Mouse (Mus musculus) liver, postnatal 0 days (tissue): ENCODE data around the gene Uck2. TPM values are rescaled to one million over a fixed set of nuclear protein-coding genes. Genes with fewer than 3 reads are reported as not detected.
A peak's percentile ranks its signal among the peaks of the same experiment; 100 is the strongest.

ENCODE experiments used
- ATAC-seq: fragments of 200-750 bp; cut with Nextera tagmentation; 2 replicates; pipeline ENCODE4 v1.8.0; 2017; ENCODE audit warnings: mild to moderate bottlenecking, moderate library complexity
- DNase-seq: peaks from one replicate; pipeline ENCODE4 v3.0.0-alpha.2; 2016
- H3K27ac ChIP-seq: fragments of 300-500 bp; sonication (generic); 2 replicates; pipeline ENCODE4 v1.5.1; 2014; ENCODE audit warnings: antibody characterized with exemption, moderate library complexity, mild to moderate bottlenecking, low read depth
- H3K27me3 ChIP-seq: fragments of 300-500 bp; sonication (generic); 2 replicates; pipeline ENCODE4 v1.6.1; 2014; ENCODE audit warnings: low read length, control low read depth, mixed read lengths; ENCODE audit not compliant: insufficient read depth
- H3K36me3 ChIP-seq: fragments of 300-500 bp; sonication (generic); replicated peaks from 2 replicates; pipeline ENCODE4 v1.6.1; 2014; ENCODE audit warnings: mild to moderate bottlenecking, control low read depth, low read length, moderate library complexity, mixed read lengths; ENCODE audit not compliant: insufficient read depth
- H3K4me1 ChIP-seq: fragments of 300-500 bp; sonication (generic); 2 replicates; pipeline ENCODE4 v1.6.1; 2014; ENCODE audit warnings: antibody characterized with exemption, mild to moderate bottlenecking, control low read depth; ENCODE audit not compliant: insufficient read depth
- H3K4me2 ChIP-seq: fragments of 300-500 bp; sonication (generic); 2 replicates; pipeline ENCODE4 v1.6.1; 2014; ENCODE audit warnings: low read depth, mild to moderate bottlenecking, low read length, moderate library complexity, mixed read lengths
- H3K4me3 ChIP-seq: fragments of 300-500 bp; sonication (generic); 2 replicates; pipeline ENCODE4 v1.5.1; 2014; ENCODE audit warnings: low read depth, low read length
- H3K9ac ChIP-seq: fragments of 300-500 bp; sonication (generic); replicated peaks from 2 replicates; pipeline ENCODE4 v1.6.1; 2014; ENCODE audit warnings: mild to moderate bottlenecking, moderate library complexity
- H3K9me3 ChIP-seq: fragments of 300-500 bp; sonication (generic); 2 replicates; pipeline ENCODE4 v1.6.1; 2016; ENCODE audit warnings: mild to moderate bottlenecking, control low read depth, low read length, mixed read lengths
- CTCF ChIP-seq: sonication (generic); IDR thresholded peaks from 2 replicates; pipeline ENCODE4 v1.5.1; 2016; ENCODE audit warnings: antibody characterized with exemption, low read depth
- EP300 ChIP-seq: IDR thresholded peaks from 2 replicates; pipeline ENCODE4 v1.6.1; 2016; ENCODE audit warnings: antibody characterized with exemption, low read depth, mild to moderate bottlenecking
- WGBS: fragments of 180-500 bp; shearing (Covaris S2); extraction: QIAGEN DNeasy Blood & Tissue Kit; methylation state at CpG from one replicate; pipeline ENCODE4 v1.1.7; 2014; ENCODE audit not compliant: insufficient replicate concordance; 5-methylcytosine and 5-hydroxymethylcytosine counted together
- polyA plus RNA-seq: library from polyadenylated mRNA; unstranded; fragments of >200 nt; fragmentation: Nextera tagmentation; extraction: Ambion mirVana; gene quantifications from 2 replicates; pipeline ENCODE4 v1.2.1, GENCODE M21; 2015

Uck2 gene
- polyA plus RNA-seq, 1 experiment from 2014 or later: 20.9 TPM

- Histone ChIP-seq H3K4me2 (no peak overlapping the region), H3K27ac (no peak overlapping the region), H3K36me3 (peaks cover 23% of the 10 kb centered on the region), H3K9ac (no peak overlapping the region), H3K27me3 (no peaks in the 10 kb centered on the region), H3K4me3 (no peak overlapping the region), H3K9me3 (no peaks in the 10 kb centered on the region), H3K4me1 (no peaks in the 10 kb centered on the region)
- ATAC-seq (no peak), DNase-seq (no peak)
- TF ChIP-seq CTCF: peak; percentile 45
- no peak for TF ChIP-seq EP300
- 80% methylated on average over 17 of the region's 17 CpGs for WGBS
Observed at GRCm38 (mm10) chr1:167231612-167232283, 53.4 kb downstream of the Uck2 start.

DNA sequence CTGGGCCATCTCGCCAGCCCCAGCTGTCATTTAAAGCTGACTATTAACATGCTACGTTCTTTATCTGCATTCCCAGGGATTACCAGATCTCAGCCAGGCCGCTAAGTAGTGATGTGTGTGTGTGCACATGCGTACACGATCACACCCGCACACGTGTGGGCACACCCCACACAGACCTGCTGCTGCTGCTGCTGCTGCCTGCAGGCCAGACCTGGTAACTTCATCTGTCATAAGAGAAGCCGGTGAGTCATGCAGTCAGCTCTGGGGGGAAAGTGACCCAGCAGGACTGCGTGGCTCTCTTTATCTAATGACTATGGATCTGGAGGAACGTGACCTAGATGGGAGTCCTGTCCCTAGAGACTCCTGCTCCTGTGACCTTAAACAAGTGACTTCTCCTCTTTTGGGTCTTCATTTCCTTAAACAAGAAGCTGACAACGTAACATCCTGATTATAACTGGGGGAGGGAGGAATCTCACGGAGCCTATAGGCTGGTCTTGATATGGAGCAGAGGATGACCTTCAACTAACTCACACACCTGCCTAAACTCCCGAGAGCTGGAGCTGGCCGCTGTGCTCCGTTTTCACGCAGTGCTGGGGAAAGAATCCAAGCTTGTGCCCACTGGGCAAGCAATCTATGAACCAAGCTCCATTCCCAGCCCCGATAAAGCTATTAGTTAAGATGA, 54.0 kb downstream of the Uck2 start:
- TF ChIP-seq EP300 (no peak), CTCF (0 out of 2 replicates have a peak, but pooled peaks have one; percentile 7)
- Histone ChIP-seq H3K27ac (no peak overlapping the region), H3K36me3 (peaks cover 27% of the 10 kb centered on the region), H3K9me3 (no peaks in the 10 kb centered on the region), H3K4me2 (no peak overlapping the region), H3K27me3 (no peaks in the 10 kb centered on the region), H3K4me1 (no peaks in the 10 kb centered on the region), H3K9ac (no peak overlapping the region), H3K4me3 (no peak overlapping the region)
- ATAC-seq: peak; percentile 73
- 79% methylated on average over 17 of the region's 17 CpGs for WGBS
- DNase-seq: no peak

DNA sequence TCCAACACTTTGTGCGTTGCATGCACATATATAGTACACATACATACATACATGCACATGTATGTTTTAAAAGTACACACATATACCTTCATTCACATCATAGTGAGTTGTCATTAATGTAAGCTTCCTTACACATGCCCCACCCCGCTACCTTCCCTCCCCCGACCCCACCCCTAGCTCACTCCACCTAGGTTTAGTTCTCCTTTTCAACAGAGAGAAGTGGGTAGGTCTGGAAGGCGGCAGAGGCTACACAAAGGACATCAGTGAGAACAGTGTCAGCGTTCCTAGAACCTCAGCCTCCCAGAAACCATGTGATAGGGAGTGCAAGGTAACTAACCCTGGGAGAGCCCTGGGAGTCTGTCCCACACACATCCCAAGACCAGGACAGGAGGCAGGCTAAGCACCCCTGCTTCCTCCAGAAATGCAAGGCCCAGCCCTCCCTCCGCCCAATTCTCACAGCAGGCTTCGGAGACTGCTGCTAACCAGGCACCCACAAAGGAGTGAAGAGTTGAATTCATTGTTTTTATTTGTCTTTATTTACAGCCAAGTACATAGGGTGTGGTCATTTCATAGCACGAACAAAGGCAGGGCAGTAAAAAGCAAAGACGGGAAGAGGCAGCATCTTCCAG, 62.6 kb downstream of the Uck2 start:
- H3K4me2 ChIP-seq: no peak overlapping the region
- ATAC-seq: no peak
- H3K9ac ChIP-seq: no peak overlapping the region
- no peak overlapping the region for H3K4me3 ChIP-seq
- TF ChIP-seq CTCF (no peak), EP300 (no peak)
- H3K27ac ChIP-seq: no peak overlapping the region
- no peak for DNase-seq
- H3K36me3 ChIP-seq: peaks cover 10% of the 10 kb centered on the region
- H3K9me3 ChIP-seq: no peaks in the 10 kb centered on the region
- H3K4me1 ChIP-seq: no peaks in the 10 kb centered on the region
- no peaks in the 10 kb centered on the region for H3K27me3 ChIP-seq
- WGBS: 71% methylated on average over 9 of the region's 9 CpGs

GRCm38 (mm10) chr1:167220303-167221174, 64.6 kb downstream of the Uck2 start:
- Histone ChIP-seq H3K9ac (no peak overlapping the region; the same call in 1 of the 2 replicates), H3K27ac (no peak overlapping the region), H3K9me3 (no peaks in the 10 kb centered on the region), H3K4me1 (no peaks in the 10 kb centered on the region), H3K4me2 (no peak overlapping the region), H3K27me3 (no peaks in the 10 kb centered on the region), H3K36me3 (no peaks in the 10 kb centered on the region), H3K4me3 (no peak overlapping the region)
- ATAC-seq (peak; percentile 80), DNase-seq (peak; percentile 88)
- 4% methylated on average over 5 of the region's 5 CpGs for WGBS
- TF ChIP-seq CTCF: peak; percentile 96
- no peak for TF ChIP-seq EP300

DNA sequence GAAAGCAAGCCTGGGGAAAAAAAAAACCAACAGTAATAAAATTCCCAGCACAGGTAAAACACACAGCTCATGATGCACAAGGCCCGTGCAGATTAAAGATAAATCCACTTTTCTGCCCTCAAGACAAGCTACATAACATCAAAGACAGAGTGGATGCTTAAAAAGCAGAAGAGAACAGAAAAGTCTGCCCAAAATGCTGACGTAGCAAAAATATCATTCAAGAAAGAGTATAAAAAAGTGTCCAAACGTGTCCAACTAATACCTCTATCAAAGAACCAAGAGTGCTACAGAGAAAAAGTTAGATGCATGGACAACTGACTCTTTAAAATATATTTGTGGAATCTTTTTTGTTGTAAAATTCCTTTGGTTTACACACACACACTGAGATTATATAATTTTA, 69.7 kb downstream of the Uck2 start:
- DNase-seq (no peak), ATAC-seq (no peak)
- 59% methylated on average over 3 of the region's 3 CpGs for WGBS
- Histone ChIP-seq H3K27me3 (no peaks in the 10 kb centered on the region), H3K4me1 (no peaks in the 10 kb centered on the region), H3K9ac (no peak overlapping the region), H3K9me3 (no peaks in the 10 kb centered on the region), H3K4me3 (no peak overlapping the region), H3K4me2 (no peak overlapping the region), H3K27ac (no peak overlapping the region), H3K36me3 (no peaks in the 10 kb centered on the region)
- TF ChIP-seq CTCF: no peak
- TF ChIP-seq EP300: no peak

DNA sequence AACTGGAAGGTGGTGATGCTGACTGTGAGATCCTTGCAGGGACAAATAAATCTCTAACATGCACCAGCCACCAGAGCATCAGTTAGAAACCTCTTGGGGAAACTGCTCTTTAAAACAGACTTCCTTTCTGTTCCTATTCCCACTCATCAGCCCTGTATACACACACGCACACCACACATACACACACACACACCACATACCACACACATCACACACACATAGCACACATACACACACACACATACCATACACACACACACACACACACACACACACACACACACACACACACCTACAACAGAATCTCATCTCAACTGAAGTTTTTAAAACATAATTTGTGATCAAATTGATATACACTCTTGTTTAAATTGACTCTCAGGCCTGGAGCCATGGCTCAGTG, 72.4 kb downstream of the Uck2 start:
- Histone ChIP-seq H3K27me3 (no peaks in the 10 kb centered on the region), H3K9ac (no peak overlapping the region), H3K27ac (no peak overlapping the region), H3K4me1 (no peaks in the 10 kb centered on the region), H3K4me2 (no peak overlapping the region), H3K36me3 (no peaks in the 10 kb centered on the region), H3K9me3 (no peaks in the 10 kb centered on the region), H3K4me3 (no peak overlapping the region)
- DNase-seq (no peak), ATAC-seq (no peak)
- no peak for TF ChIP-seq EP300
- TF ChIP-seq CTCF: no peak
- 74% methylated on average over 1 of the region's 1 CpGs for WGBS
